Mouse (Mus musculus) hindbrain, embryonic 12.5 days (tissue): Measurements from ENCODE around the gene Morn5. TPM values are rescaled to one million over a fixed set of nuclear protein-coding genes. Genes with fewer than 3 reads are reported as not detected.

ENCODE experiments used
- ATAC-seq: fragments of 200-750 bp; cut with Nextera tagmentation; 2 replicates; pipeline ENCODE4 v1.8.0; 2017; ENCODE audit warnings: moderate TSS enrichment; ENCODE audit not compliant: low FRiP score
- H3K27ac ChIP-seq: fragments of 300-500 bp; sonication (generic); 2 replicates; pipeline ENCODE4 v1.5.1; 2016; ENCODE audit warnings: mild to moderate bottlenecking
- H3K27me3 ChIP-seq: fragments of 300-500 bp; sonication (generic); 2 replicates; pipeline ENCODE4 v1.6.1; 2016; ENCODE audit warnings: mild to moderate bottlenecking
- H3K36me3 ChIP-seq: fragments of 300-500 bp; sonication (generic); 2 replicates; pipeline ENCODE4 v1.6.1; 2016; ENCODE audit warnings: mild to moderate bottlenecking
- H3K4me1 ChIP-seq: fragments of 300-500 bp; sonication (generic); 2 replicates; pipeline ENCODE4 v1.6.1; 2016
- H3K4me2 ChIP-seq: fragments of 300-500 bp; sonication (generic); replicated peaks from 2 replicates; pipeline ENCODE4 v1.6.1; 2016; ENCODE audit warnings: mild to moderate bottlenecking
- H3K4me3 ChIP-seq: fragments of 300-500 bp; sonication (generic); 2 replicates; pipeline ENCODE4 v1.5.1; 2016; ENCODE audit warnings: mild to moderate bottlenecking
- H3K9ac ChIP-seq: fragments of 300-500 bp; sonication (generic); 2 replicates; pipeline ENCODE4 v1.6.1; 2016; ENCODE audit warnings: mild to moderate bottlenecking, moderate library complexity
- H3K9me3 ChIP-seq: fragments of 300-500 bp; sonication (generic); replicated peaks from 2 replicates; pipeline ENCODE4 v1.6.1; 2016; ENCODE audit warnings: mild to moderate bottlenecking
- WGBS: fragments of 180-500 bp; shearing (Covaris S2); methylation state at CpG from one replicate; pipeline ENCODE4 v1.1.7; 2016; 5-methylcytosine and 5-hydroxymethylcytosine counted together
- polyA plus RNA-seq: library from polyadenylated mRNA; unstranded; fragments of >200 nt; fragmentation: Nextera tagmentation; extraction: Ambion mirVana; gene quantifications from 2 replicates; pipeline ENCODE4 v1.2.1, GENCODE M21; 2016

Gene Morn5
- polyA plus RNA-seq, 1 experiment from 2014 or later = 3.2 TPM

DNA sequence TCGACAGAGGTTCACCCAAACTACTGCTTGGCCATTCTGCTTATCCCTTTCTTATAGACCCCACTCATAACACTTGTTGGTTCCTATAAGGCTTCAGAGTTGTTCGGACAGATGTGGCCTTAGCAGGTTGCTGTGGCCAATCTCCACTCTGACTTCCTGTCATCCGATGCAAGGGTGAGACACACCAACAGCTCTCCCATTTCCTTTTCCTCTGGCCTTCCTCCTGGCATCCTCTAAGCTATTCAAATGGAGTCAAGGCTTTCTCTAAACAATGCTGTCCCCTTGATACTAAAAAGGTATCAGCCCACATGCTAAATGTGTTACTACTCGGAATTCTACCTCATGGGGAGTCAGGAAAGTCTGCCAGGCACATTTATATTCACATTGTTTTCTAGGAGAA lies 78.7 kb downstream of the Morn5 start:
- H3K36me3 ChIP-seq = peaks cover 65% of the 10 kb centered on the region
- no peak for ATAC-seq
- 85% methylated on average over 4 of the region's 4 CpGs for WGBS
- H3K4me1 ChIP-seq = no peaks in the 10 kb centered on the region
- H3K4me3 ChIP-seq = no peak overlapping the region
- H3K9ac ChIP-seq = no peak overlapping the region
- H3K27me3 ChIP-seq = no peaks in the 10 kb centered on the region
- H3K27ac ChIP-seq = no peak overlapping the region
- no peak overlapping the region for H3K4me2 ChIP-seq
- no peaks in the 10 kb centered on the region for H3K9me3 ChIP-seq

DNA sequence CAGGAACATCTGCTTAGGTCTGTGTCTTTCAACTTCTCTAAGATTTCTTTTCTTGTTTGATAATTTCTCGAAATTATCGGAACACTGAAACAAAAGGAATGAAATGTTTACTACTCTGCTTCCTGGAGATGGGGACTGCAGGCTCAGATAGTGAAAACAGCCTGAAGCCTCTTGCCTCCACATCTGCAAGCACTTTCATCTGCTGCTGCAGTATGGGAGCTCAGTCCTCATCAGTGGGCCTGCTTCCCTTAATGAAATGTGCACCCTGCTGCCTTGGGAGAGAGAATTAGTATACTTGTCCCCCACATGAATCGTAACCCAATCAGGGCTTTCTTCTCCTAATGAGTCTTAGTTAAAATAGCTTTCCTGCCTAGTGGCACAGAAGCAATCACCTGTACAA lies 79.8 kb downstream of the Morn5 start:
- H3K36me3 ChIP-seq = peaks cover 65% of the 10 kb centered on the region
- H3K4me2 ChIP-seq = no peak overlapping the region
- H3K4me1 ChIP-seq = no peaks in the 10 kb centered on the region
- no peak for ATAC-seq
- 88% methylated on average over 3 of the region's 3 CpGs for WGBS
- H3K9ac ChIP-seq = no peak overlapping the region
- H3K4me3 ChIP-seq = no peak overlapping the region
- H3K9me3 ChIP-seq = no peaks in the 10 kb centered on the region
- H3K27me3 ChIP-seq = no peaks in the 10 kb centered on the region
- H3K27ac ChIP-seq = no peak overlapping the region

Other genes with a start within 250 kb of the Morn5 start
- 4.6 and 5.5 TPM in 2 replicates for gene Ttll11, start 69.5 kb upstream of the Morn5 start, polyA plus RNA-seq
- gene Ndufa8, start 52 bp upstream of the Morn5 start, polyA plus RNA-seq = 171 and 179 TPM in 2 replicates
- gene Lhx6, start 56.0 kb downstream of the Morn5 start, polyA plus RNA-seq = 1.4 and 2.7 TPM in 2 replicates
- gene Mrrf, start 86.9 kb downstream of the Morn5 start, polyA plus RNA-seq = 23.0 and 24.8 TPM in 2 replicates
- gene Rbm18, start 87.3 kb downstream of the Morn5 start, polyA plus RNA-seq = 129 TPM in 2 replicates
- gene Ptgs1, start 181.0 kb downstream of the Morn5 start, polyA plus RNA-seq = 4.8 and 6.2 TPM in 2 replicates